In genomic region chr4:127024240-127024639, GRCm38 (mm10) we compare ENCODE assay signal across 8 mouse cellular contexts. TPM values are rescaled to one million over a fixed set of nuclear protein-coding genes. Genes with fewer than 3 reads are reported as not detected.
DNase-seq lines count a peak whose midpoint lies in the region; ATAC-seq lines count a peak whose summit lies in the region.
"Had no signal": no experiment of that assay in that cellular context is flagged by ENCODE, and none has a peak within 500 bp of the region (broad histone marks: within the 10 kb centered on the region; RNA-seq: fewer than 3 reads in every experiment).

No protein-coding gene starts in this region.

- peaks cover 30% of the 10 kb centered on the region for H3K4me1 ChIP-seq in forebrain, embryonic 16.5 days (replicated peaks; ENCODE audit: control insufficient read depth, insufficient read depth, low read length)
- peaks cover 41% of the 10 kb centered on the region for H3K4me1 ChIP-seq in liver, embryonic 15.5 days (replicated peaks)

- H3K4me2 ChIP-seq in forebrain, embryonic 16.5 days (ENCODE audit: low read length): peak overlapping the region; percentile 99
- peak overlapping the region; percentile 79 for H3K4me2 ChIP-seq in liver, embryonic 15.5 days

- H3K27me3 ChIP-seq in forebrain, embryonic 16.5 days (replicated peaks; ENCODE audit: control insufficient read depth, insufficient read depth, low read length): no peaks in the 10 kb centered on the region
- H3K27me3 ChIP-seq in liver, embryonic 15.5 days: no peaks in the 10 kb centered on the region

- H3K4me3 ChIP-seq in forebrain, embryonic 16.5 days (replicated peaks; ENCODE audit: low read length): peak overlapping the region; percentile 97
- peak overlapping the region; percentile 99 for H3K4me3 ChIP-seq in liver, embryonic 15.5 days (replicated peaks)

- DNase-seq in testis, postnatal 10 days (ENCODE audit: low spot score): peak; percentile 32
- DNase-seq in testis, postnatal 14 days (ENCODE audit: low spot score): no peak
- DNase-seq in ovary, postnatal 36 days (ENCODE audit: low spot score): no peak
- DNase-seq in spleen, postnatal 36 days (ENCODE audit: low spot score in 2 of 2): no peak
- DNase-seq in yolk sac, embryonic 10.5 days (ENCODE audit: low spot score): no peak
- DNase-seq: layer of hippocampus, adult 9-11 months had no signal

- H3K27ac ChIP-seq in forebrain, embryonic 16.5 days (ENCODE audit: low read length): no peak overlapping the region
- no peak overlapping the region; the same call in 1 of the 2 replicates for H3K27ac ChIP-seq in liver, embryonic 15.5 days (replicated peaks)

- no peak for ATAC-seq in forebrain, embryonic 16.5 days
- ATAC-seq in liver, embryonic 15.5 days (ENCODE audit: insufficient read depth): no peak

- peak overlapping the region; percentile 40 for H3K9ac ChIP-seq in forebrain, embryonic 16.5 days (replicated peaks; ENCODE audit: low read depth, low read length)
- H3K9ac ChIP-seq in liver, embryonic 15.5 days: peak overlapping the region; percentile 100

- 49% methylated on average over 1 of the region's 1 CpGs for WGBS in forebrain, embryonic 16.5 days
- 69% methylated on average over 1 of the region's 1 CpGs for WGBS in liver, embryonic 15.5 days (ENCODE audit: insufficient replicate concordance)

- no peaks in the 10 kb centered on the region for H3K9me3 ChIP-seq in forebrain, embryonic 16.5 days (ENCODE audit: control insufficient read depth, low read length)
- H3K9me3 ChIP-seq in liver, embryonic 15.5 days (replicated peaks): no peaks in the 10 kb centered on the region

- peaks cover 26% of the 10 kb centered on the region for H3K36me3 ChIP-seq in forebrain, embryonic 16.5 days (ENCODE audit: control insufficient read depth, insufficient read depth)
- peaks cover 65% of the 10 kb centered on the region for H3K36me3 ChIP-seq in liver, embryonic 15.5 days (replicated peaks)

RNA-seq across cellular contexts. Expression of gene Sfpq, which starts 3.1 kb away (rescaled TPM):
- 86.8 and 96.0 TPM in 2 replicates for polyA plus RNA-seq in forebrain, embryonic 16.5 days (2015; fragmentation: Nextera tagmentation; extraction: Ambion mirVana)
- polyA plus RNA-seq in liver, embryonic 15.5 days (2015; fragmentation: Nextera tagmentation; extraction: Ambion mirVana): 25.3 and 25.5 TPM in 2 replicates

RNA-seq across cellular contexts. Expression of gene Zmym1, which starts 36.7 kb away (rescaled TPM):
- 32.1 and 37.5 TPM in 2 replicates for polyA plus RNA-seq in forebrain, embryonic 16.5 days (2015; fragmentation: Nextera tagmentation; extraction: Ambion mirVana)
- 7.6 and 7.9 TPM in 2 replicates for polyA plus RNA-seq in liver, embryonic 15.5 days (2015; fragmentation: Nextera tagmentation; extraction: Ambion mirVana)

RNA-seq across cellular contexts. Expression of gene Zmym6, which starts 52.9 kb away (rescaled TPM):
- polyA plus RNA-seq in forebrain, embryonic 16.5 days (2015; fragmentation: Nextera tagmentation; extraction: Ambion mirVana): 36.3 and 38.8 TPM in 2 replicates
- 2.5 and 2.8 TPM in 2 replicates for polyA plus RNA-seq in liver, embryonic 15.5 days (2015; fragmentation: Nextera tagmentation; extraction: Ambion mirVana)

RNA-seq across cellular contexts. Expression of gene Zmym4, which starts 56.3 kb away (rescaled TPM):
- 30.6 and 31.1 TPM in 2 replicates for polyA plus RNA-seq in forebrain, embryonic 16.5 days (2015; fragmentation: Nextera tagmentation; extraction: Ambion mirVana)
- polyA plus RNA-seq in liver, embryonic 15.5 days (2015; fragmentation: Nextera tagmentation; extraction: Ambion mirVana): 2.6 and 3.2 TPM in 2 replicates
